Mouse (Mus musculus) stomach, embryonic 14.5 days (tissue): ENCODE results near the gene Slc30a9. TPM values are rescaled to one million over a fixed set of nuclear protein-coding genes. Genes with fewer than 3 reads are reported as not detected.
A peak's percentile ranks its signal among the peaks of the same experiment; 100 is the strongest.

ENCODE experiments used
- ATAC-seq: fragments of 200-750 bp; cut with Nextera tagmentation; 2 replicates; pipeline ENCODE4 v1.8.0; 2017; ENCODE audit warnings: low read depth, moderate TSS enrichment; ENCODE audit not compliant: insufficient number of reproducible peaks, insufficient read depth, low FRiP score
- H3K27ac ChIP-seq: fragments of 300-500 bp; sonication (generic); 2 replicates; pipeline ENCODE4 v1.5.1; 2014; ENCODE audit warnings: mild to moderate bottlenecking, low read length, moderate library complexity, mixed read lengths
- H3K27me3 ChIP-seq: fragments of 300-500 bp; sonication (generic); 2 replicates; pipeline ENCODE4 v1.6.1; 2014; ENCODE audit warnings: low read length, control low read depth, mixed read lengths; ENCODE audit not compliant: control insufficient read depth, insufficient read depth
- H3K36me3 ChIP-seq: fragments of 300-500 bp; sonication (generic); 2 replicates; pipeline ENCODE4 v1.6.1; 2014; ENCODE audit warnings: mild to moderate bottlenecking, control low read depth, low read length, moderate library complexity, mixed read lengths; ENCODE audit not compliant: control insufficient read depth, insufficient read depth
- H3K4me1 ChIP-seq: fragments of 300-500 bp; sonication (generic); 2 replicates; pipeline ENCODE4 v1.6.1; 2014; ENCODE audit warnings: low read length, control low read depth, mixed read lengths; ENCODE audit not compliant: control insufficient read depth, insufficient read depth
- H3K4me2 ChIP-seq: fragments of 300-500 bp; sonication (generic); replicated peaks from 2 replicates; pipeline ENCODE4 v1.6.1; 2014; ENCODE audit warnings: low read depth, low read length, control low read depth
- H3K4me3 ChIP-seq: fragments of 300-500 bp; sonication (generic); 2 replicates; pipeline ENCODE4 v1.5.1; 2014; ENCODE audit warnings: low read depth, low read length, control low read depth
- H3K9ac ChIP-seq: fragments of 300-500 bp; sonication (generic); replicated peaks from 2 replicates; pipeline ENCODE4 v1.6.1; 2014; ENCODE audit warnings: low read depth, mild to moderate bottlenecking, control low read depth, low read length, moderate library complexity, mixed read lengths
- H3K9me3 ChIP-seq: fragments of 300-500 bp; sonication (generic); 2 replicates; pipeline ENCODE4 v1.6.1; 2016; ENCODE audit warnings: low read depth, low read length, control low read depth; ENCODE audit not compliant: control insufficient read depth
- WGBS: fragments of 180-500 bp; shearing (Covaris S2); extraction: QIAGEN DNeasy Blood & Tissue Kit; methylation state at CpG from one replicate; pipeline ENCODE4 v1.1.7; 2014; 5-methylcytosine and 5-hydroxymethylcytosine counted together
- polyA plus RNA-seq: library from polyadenylated mRNA; unstranded; fragments of >200 nt; fragmentation: Nextera tagmentation; extraction: Ambion mirVana; gene quantifications from 2 replicates; pipeline ENCODE4 v1.2.1, GENCODE M21; 2014

The Slc30a9 gene
- 102 and 107 TPM in 2 replicates for polyA plus RNA-seq

DNA sequence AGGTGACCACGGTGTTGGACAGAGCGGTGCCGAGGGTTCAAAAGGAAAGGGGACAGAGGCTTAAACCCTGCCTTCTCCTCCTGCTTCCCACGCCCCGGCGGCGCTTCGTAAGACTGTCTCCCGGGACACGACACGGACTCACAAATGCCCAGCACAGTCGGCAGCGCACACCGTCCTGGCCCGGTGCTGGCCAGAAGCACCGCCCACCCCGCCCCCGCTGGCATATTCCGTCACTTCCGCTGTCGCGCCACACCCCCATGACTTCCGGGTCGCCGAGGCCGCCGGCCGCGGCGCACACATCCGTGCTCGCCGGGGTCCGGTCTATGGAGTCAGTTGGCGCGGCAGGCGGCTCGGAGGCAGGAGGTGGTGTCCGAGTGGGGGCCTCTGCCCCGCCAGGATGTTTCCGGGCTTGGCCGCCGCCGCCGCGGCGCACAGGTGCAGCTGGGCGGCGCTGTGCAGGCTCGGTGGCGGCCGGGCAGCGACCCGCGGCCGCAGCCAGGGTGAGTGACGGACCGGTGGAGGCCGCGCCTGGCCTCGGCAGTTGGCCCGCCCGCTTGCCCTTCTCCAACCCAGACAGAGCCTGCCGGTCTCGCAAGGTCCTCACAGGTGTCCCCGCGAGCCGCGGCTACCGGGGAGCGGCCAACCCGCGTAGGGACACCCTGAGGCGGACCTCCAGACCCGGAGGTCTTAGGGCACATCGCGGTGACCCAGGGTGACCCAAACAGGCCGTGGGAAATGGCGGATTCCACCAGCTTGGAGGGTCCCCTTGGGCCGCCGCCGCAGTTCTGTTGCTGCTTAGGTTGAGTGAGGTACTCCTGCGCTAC is at the start of gene Slc30a9:
Gene Slc30a9, plus strand, starts transcription at position 258 of the 824 bp plus-strand sequence.
- Histone ChIP-seq H3K4me2 (peak within 1 kb of the TSS; percentile 70), H3K27ac (peak within 1 kb of the TSS; percentile 58; the same call in 1 of the 2 replicates), H3K36me3 (peaks cover 4% of the 10 kb centered on the region; the same call in 1 of the 2 replicates), H3K4me3 (peak within 1 kb of the TSS; percentile 97), H3K9me3 (no peaks in the 10 kb centered on the region), H3K4me1 (0 out of 2 replicates have a peak, but pooled peaks cover 4% of the 10 kb centered on the region), H3K9ac (peak within 1 kb of the TSS; percentile 94), H3K27me3 (no peaks in the 10 kb centered on the region)
- WGBS, result under 1% methylated on average over 82 of the region's 83 CpGs
- ATAC-seq, result peak; percentile 95

GRCm38 (mm10) chr5:67258473-67258872 is 48.3 kb upstream of the Slc30a9 start:
- H3K4me2 ChIP-seq, result no peak overlapping the region
- 86% methylated on average over 9 of the region's 9 CpGs for WGBS
- H3K27ac ChIP-seq, result no peak overlapping the region
- no peaks in the 10 kb centered on the region for H3K9me3 ChIP-seq
- ATAC-seq, result no peak
- H3K9ac ChIP-seq, result no peak overlapping the region
- no peaks in the 10 kb centered on the region for H3K27me3 ChIP-seq
- peaks cover 3% of the 10 kb centered on the region; the same call in 1 of the 2 replicates for H3K4me1 ChIP-seq
- no peak overlapping the region for H3K4me3 ChIP-seq
- no peaks in the 10 kb centered on the region; the same call in 1 of the 2 replicates for H3K36me3 ChIP-seq

DNA sequence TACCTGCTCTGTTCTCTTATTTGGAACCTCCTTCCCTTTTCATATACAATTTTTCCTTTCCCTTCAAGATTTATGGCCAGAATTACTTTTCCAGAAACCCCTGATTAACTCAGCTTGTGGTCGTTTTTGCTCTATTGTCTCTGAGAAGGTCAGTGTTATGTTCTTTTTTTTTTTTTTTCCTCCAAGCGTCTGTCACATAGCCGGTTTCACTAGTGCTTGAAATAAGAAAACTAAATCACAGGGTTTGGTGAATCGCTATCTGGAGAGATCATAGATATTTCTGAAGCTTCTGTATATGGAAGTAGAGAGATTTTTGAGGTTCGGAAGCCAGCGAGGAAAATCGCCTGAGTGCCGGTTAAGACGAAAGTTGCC is 46.6 kb upstream of the Slc30a9 start:
- Histone ChIP-seq H3K4me1 (peaks cover 3% of the 10 kb centered on the region; the same call in 1 of the 2 replicates), H3K4me3 (peak overlapping the region; percentile 70), H3K27me3 (no peaks in the 10 kb centered on the region), H3K9ac (peak overlapping the region; percentile 33; the same call in 1 of the 2 replicates), H3K4me2 (peak overlapping the region; percentile 53), H3K27ac (no peak overlapping the region), H3K36me3 (peaks cover 12% of the 10 kb centered on the region; the same call in 1 of the 2 replicates), H3K9me3 (no peaks in the 10 kb centered on the region)
- WGBS, result 0% methylated on average over 9 of the region's 9 CpGs
- no peak for ATAC-seq

DNA sequence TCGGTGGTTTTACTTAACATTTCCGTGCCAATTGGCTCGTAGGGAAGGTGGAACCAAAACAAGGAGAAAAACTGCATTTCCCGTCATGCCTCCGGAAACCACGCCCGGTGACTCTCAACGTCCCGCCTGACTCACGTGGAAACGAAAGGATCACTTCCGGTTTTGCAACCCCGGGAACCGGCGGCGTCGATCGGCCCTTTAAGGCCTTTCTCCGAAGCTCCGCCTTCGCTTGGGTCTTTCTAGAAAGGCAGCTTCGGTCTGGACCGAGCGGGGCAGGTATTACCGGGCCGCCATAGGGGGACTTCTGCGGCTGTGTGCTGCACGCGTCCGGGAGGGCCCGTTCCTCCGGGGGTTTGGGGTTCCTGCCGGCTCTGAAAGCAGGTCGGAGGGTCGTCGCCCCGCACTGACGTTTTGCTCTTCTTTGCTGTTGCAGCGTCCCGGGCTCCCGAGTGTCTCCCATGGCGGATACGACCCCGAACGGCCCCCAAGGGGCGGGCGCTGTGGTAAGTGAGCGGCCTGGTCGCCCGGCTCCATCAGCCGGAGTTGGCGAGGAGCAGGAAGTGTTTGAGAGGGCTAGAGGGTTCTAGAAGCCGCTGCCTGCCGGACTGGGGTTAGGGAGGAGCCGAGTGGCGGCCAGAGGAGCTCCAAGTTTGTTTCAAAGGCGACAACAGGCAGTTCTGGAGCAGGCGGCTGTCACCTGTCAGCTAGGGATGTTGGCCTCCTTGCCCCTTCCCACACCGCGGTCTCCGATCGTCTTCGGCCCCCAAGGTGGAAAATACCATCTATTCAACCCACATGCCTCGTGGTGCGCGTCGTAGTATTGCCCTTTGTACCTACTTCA is 46.0 kb upstream of the Slc30a9 start, which contains the start of gene Tmem33:
Gene Tmem33, plus strand, starts transcription at position 35 of the 841 bp plus-strand sequence.
- Histone ChIP-seq H3K27ac (peak within 1 kb of the TSS; percentile 77), H3K9ac (peak within 1 kb of the TSS; percentile 64), H3K4me2 (peak within 1 kb of the TSS; percentile 58), H3K36me3 (peaks cover 18% of the 10 kb centered on the region; the same call in 1 of the 2 replicates), H3K4me1 (peaks cover 3% of the 10 kb centered on the region; the same call in 1 of the 2 replicates), H3K27me3 (no peaks in the 10 kb centered on the region), H3K4me3 (peak within 1 kb of the TSS; percentile 70), H3K9me3 (no peaks in the 10 kb centered on the region)
- ATAC-seq, result peak; percentile 90
- under 1% methylated on average over 67 of the region's 67 CpGs for WGBS

GRCm38 (mm10) chr5:67262964-67263363 is 43.8 kb upstream of the Slc30a9 start:
- no peak overlapping the region for H3K4me2 ChIP-seq
- H3K27me3 ChIP-seq, result no peaks in the 10 kb centered on the region
- no peak for ATAC-seq
- no peak overlapping the region for H3K27ac ChIP-seq
- no peaks in the 10 kb centered on the region for H3K9me3 ChIP-seq
- H3K4me1 ChIP-seq, result peaks cover 3% of the 10 kb centered on the region; the same call in 1 of the 2 replicates
- 90% methylated on average over 7 of the region's 7 CpGs for WGBS
- H3K4me3 ChIP-seq, result no peak overlapping the region
- H3K36me3 ChIP-seq, result peaks cover 36% of the 10 kb centered on the region
- no peak overlapping the region for H3K9ac ChIP-seq

GRCm38 (mm10) chr5:67266106-67266505 is 40.6 kb upstream of the Slc30a9 start:
- Histone ChIP-seq H3K4me3 (no peak overlapping the region), H3K9me3 (no peaks in the 10 kb centered on the region), H3K27ac (no peak overlapping the region), H3K27me3 (no peaks in the 10 kb centered on the region), H3K4me2 (no peak overlapping the region), H3K36me3 (peaks cover 43% of the 10 kb centered on the region), H3K9ac (no peak overlapping the region), H3K4me1 (peaks cover 3% of the 10 kb centered on the region; the same call in 1 of the 2 replicates)
- no peak for ATAC-seq
- WGBS, result 93% methylated on average over 1 of the region's 1 CpGs

DNA sequence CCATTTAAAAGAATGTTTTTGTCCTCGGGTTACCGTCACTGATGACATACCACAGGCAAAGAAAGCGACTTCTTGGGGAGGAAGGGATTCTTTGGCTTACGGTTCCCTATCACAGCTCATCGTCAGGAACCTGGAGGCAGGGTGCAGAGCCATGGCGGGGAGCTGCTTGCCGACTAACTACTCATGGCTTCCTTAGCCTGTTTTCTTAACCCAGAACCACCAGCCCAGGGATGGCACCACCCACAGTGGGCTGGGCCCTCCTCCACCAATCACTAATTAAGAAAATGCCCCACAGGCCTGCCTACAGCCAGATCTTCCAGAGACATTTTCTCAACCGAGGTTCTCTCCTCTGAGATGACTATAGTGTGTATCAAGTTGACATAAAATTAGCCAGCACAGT is 37.4 kb upstream of the Slc30a9 start:
- no peaks in the 10 kb centered on the region for H3K4me1 ChIP-seq
- H3K9me3 ChIP-seq, result no peaks in the 10 kb centered on the region
- H3K4me3 ChIP-seq, result no peak overlapping the region
- 86% methylated on average over 8 of the region's 8 CpGs for WGBS
- H3K27me3 ChIP-seq, result no peaks in the 10 kb centered on the region
- no peak overlapping the region for H3K9ac ChIP-seq
- no peak overlapping the region for H3K4me2 ChIP-seq
- peaks cover 36% of the 10 kb centered on the region for H3K36me3 ChIP-seq
- no peak overlapping the region for H3K27ac ChIP-seq
- no peak for ATAC-seq

DNA sequence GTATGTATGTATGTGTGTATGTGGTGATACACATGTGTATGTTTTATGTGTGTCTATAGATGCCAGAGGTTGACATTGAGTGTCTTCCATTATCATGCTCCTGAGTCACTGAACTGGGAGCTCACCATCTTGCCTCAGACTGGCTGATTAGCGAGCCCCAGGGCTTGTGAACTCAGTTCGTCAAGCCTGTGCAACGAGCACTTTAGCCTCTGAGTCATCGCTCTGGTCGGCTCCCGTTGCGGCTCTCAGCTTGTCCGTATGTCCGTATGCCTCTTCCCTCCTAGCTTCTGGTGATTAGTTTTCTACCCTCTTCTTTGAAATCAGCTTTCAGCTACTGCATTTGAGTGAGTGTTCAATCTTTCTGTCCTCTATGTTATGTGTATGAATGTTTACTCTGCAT is 27.3 kb upstream of the Slc30a9 start:
- H3K4me1 ChIP-seq, result no peaks in the 10 kb centered on the region
- H3K4me2 ChIP-seq, result no peak overlapping the region
- no peaks in the 10 kb centered on the region for H3K9me3 ChIP-seq
- H3K27ac ChIP-seq, result no peak overlapping the region
- no peaks in the 10 kb centered on the region for H3K27me3 ChIP-seq
- no peak overlapping the region for H3K4me3 ChIP-seq
- WGBS, result 97% methylated on average over 9 of the region's 9 CpGs
- H3K9ac ChIP-seq, result no peak overlapping the region
- H3K36me3 ChIP-seq, result peaks cover 10% of the 10 kb centered on the region
- no peak for ATAC-seq
